Mouse (Mus musculus) forebrain, embryonic 13.5 days (tissue): ENCODE data around the gene Clasp2. TPM values are rescaled to one million over a fixed set of nuclear protein-coding genes. Genes with fewer than 3 reads are reported as not detected.
"Not testable (repeated sequence)": the region's sequence is repeated elsewhere in the genome, so short reads cannot be mapped to it uniquely, and the experiment has no call there.

Experiments used
- ATAC-seq: fragments of 200-750 bp; cut with Nextera tagmentation; 2 replicates; pipeline ENCODE4 v1.8.0; 2017
- H3K27ac ChIP-seq: fragments of 300-500 bp; sonication (generic); 2 replicates; pipeline ENCODE4 v1.5.1; 2015; ENCODE audit warnings: inconsistent platforms, mild to moderate bottlenecking, moderate library complexity
- H3K27me3 ChIP-seq: fragments of 300-500 bp; sonication (generic); 2 replicates; pipeline ENCODE4 v1.6.1; 2015; ENCODE audit warnings: mild to moderate bottlenecking, inconsistent platforms
- H3K36me3 ChIP-seq: fragments of 300-500 bp; sonication (generic); 2 replicates; pipeline ENCODE4 v1.6.1; 2015; ENCODE audit warnings: mild to moderate bottlenecking, inconsistent platforms; ENCODE audit not compliant: poor library complexity, severe bottlenecking
- H3K4me1 ChIP-seq: fragments of 300-500 bp; sonication (generic); 2 replicates; pipeline ENCODE4 v1.6.1; 2015; ENCODE audit warnings: inconsistent platforms
- H3K4me2 ChIP-seq: fragments of 300-500 bp; sonication (generic); 2 replicates; pipeline ENCODE4 v1.6.1; 2015; ENCODE audit warnings: inconsistent platforms, mild to moderate bottlenecking, moderate library complexity
- H3K4me3 ChIP-seq: fragments of 300-500 bp; sonication (generic); 2 replicates; pipeline ENCODE4 v1.5.1; 2015; ENCODE audit warnings: mild to moderate bottlenecking, inconsistent platforms
- H3K9ac ChIP-seq: fragments of 300-500 bp; sonication (generic); 2 replicates; pipeline ENCODE4 v1.6.1; 2015; ENCODE audit warnings: mild to moderate bottlenecking, inconsistent platforms
- H3K9me3 ChIP-seq: fragments of 300-500 bp; sonication (generic); replicated peaks from 2 replicates; pipeline ENCODE4 v1.6.1; 2016; ENCODE audit warnings: inconsistent platforms
- WGBS: fragments of 180-500 bp; shearing (Covaris S2); methylation state at CpG from one replicate; pipeline ENCODE4 v1.1.7; 2015; 5-methylcytosine and 5-hydroxymethylcytosine counted together
- polyA plus RNA-seq: library from polyadenylated mRNA; unstranded; fragments of >200 nt; fragmentation: Nextera tagmentation; extraction: Ambion mirVana; gene quantifications from 2 replicates; pipeline ENCODE4 v1.2.1, GENCODE M21; 2015

The Clasp2 gene
- polyA plus RNA-seq, 1 experiment from 2014 or later = 84.9 TPM

DNA sequence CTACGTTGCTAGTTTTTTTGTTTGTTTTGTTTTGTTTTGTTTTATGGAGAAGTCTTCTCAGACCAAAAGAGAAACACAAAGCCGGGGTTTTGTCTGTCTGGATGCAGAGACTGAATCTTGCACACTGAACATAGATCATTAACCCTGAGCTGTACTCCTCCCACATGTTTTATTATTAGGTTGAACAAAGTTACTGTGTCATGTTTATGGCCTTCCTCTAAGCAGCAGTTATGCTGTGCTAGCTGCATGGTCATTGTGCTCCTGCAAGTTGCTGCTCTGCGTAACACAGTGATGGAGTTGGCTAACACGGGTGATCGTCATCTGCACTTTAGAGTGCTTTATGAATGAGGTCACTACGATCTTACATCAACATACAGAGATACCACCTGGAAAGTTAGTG, 21.1 kb downstream of the Clasp2 start:
- WGBS = 94% methylated on average over 6 of the region's 6 CpGs
- Histone ChIP-seq H3K4me3 (no peak overlapping the region), H3K4me1 (no peaks in the 10 kb centered on the region), H3K27me3 (no peaks in the 10 kb centered on the region), H3K27ac (no peak overlapping the region), H3K36me3 (peaks cover 13% of the 10 kb centered on the region; the same call in 1 of the 2 replicates), H3K9ac (no peak overlapping the region), H3K9me3 (no peaks in the 10 kb centered on the region), H3K4me2 (no peak overlapping the region)
- ATAC-seq = no peak

DNA sequence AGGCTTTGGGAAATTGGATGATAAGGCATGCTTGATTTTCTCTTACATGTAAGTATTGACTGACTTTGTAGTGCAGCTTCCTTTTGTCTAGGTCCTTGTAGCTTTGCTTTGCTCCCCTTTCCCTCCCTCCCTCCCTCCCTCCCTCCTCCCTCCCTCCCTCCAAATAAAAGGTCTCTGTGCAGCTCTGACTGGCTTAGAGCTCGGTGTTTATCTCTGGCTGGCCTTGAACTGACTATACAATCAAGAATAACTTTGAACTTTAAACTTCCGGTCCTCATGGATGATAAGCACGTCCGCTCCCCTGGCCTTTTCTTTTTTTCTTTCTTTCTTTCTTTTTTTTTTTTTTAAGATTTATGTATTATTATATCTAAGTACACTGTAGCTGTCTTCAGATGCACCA, 21.9 kb downstream of the Clasp2 start:
- H3K4me3 ChIP-seq = no peak overlapping the region
- H3K9me3 ChIP-seq = no peaks in the 10 kb centered on the region
- no peaks in the 10 kb centered on the region for H3K27me3 ChIP-seq
- no peak overlapping the region for H3K4me2 ChIP-seq
- ATAC-seq = no peak
- WGBS = 91% methylated on average over 4 of the region's 4 CpGs
- no peak overlapping the region for H3K9ac ChIP-seq
- H3K27ac ChIP-seq = no peak overlapping the region
- no peaks in the 10 kb centered on the region for H3K4me1 ChIP-seq
- H3K36me3 ChIP-seq = peaks cover 13% of the 10 kb centered on the region; the same call in 1 of the 2 replicates

DNA sequence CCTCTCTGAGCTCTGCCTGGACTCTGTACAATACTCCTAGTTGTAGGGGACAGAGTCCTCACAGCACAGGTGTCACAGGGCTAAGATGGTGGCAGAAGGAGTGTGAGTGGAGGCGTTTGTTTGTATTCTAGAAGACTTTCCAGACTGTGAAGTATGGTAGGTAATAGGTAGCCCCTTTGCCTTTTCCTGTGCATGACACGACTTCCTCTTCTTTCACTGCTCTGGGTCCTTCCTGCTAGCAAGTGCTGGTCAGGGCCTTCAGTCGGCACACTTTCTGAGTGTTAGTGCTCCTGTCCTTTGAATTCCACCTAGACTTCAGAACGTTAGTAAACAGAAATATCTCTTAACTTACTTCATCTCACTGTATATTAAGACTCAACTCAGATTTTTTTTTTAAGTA, 29.4 kb downstream of the Clasp2 start:
- H3K36me3 ChIP-seq = peaks cover 6% of the 10 kb centered on the region; the same call in 1 of the 2 replicates
- ATAC-seq = no peak
- 88% methylated on average over 4 of the region's 4 CpGs for WGBS
- no peak overlapping the region for H3K4me2 ChIP-seq
- H3K9me3 ChIP-seq = no peaks in the 10 kb centered on the region
- H3K4me1 ChIP-seq = no peaks in the 10 kb centered on the region
- H3K4me3 ChIP-seq = no peak overlapping the region
- no peaks in the 10 kb centered on the region for H3K27me3 ChIP-seq
- H3K9ac ChIP-seq = no peak overlapping the region
- no peak overlapping the region for H3K27ac ChIP-seq

DNA sequence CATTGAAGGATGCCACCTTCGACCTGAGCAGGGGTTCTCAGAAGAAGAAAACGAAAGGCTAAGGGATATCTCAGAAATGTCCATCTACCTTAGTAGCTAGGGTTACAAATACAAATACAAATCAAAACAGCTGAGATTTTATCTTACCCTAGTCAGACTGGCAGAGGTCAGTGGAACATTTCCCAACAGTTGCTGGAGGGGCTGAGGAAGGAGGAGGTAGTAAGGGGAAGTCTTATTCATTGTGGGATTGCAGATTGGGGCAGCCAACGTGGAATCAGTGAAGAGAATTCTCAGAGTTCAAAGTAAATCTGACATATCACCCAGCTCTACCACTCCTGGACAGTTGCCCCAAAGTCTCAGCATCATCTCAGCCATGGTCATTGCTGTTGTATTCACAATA, 39.6 kb downstream of the Clasp2 start:
- H3K4me1 ChIP-seq = peaks cover 14% of the 10 kb centered on the region

DNA sequence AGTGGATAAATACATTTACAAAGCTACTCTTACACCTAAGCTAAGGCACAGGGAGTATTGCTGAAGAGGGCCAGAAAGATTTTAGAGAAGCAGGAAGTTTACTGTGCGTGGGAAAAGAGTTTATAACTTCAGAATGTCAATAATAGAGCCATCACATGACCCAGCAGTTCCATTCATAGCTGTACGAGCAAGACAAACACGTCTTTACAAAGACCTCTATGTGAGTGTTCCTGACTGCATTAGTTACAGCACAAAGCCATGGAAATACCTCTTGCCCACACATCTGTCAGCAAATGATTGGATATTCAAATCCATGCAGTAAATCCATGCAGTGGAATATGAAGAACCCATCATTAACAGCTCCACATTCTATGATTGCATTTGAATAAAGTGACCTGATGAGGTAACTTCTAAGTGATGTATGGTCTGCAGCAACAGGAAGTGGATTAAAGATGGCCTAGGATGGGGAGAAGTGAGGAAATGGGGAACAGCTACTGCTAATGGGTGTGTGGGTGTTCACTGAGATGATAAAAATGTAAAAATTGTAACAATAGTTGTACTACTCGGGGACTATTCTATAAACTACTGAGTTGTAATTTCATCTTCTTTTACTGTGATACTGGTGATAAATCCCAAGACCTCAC, 41.2 kb downstream of the Clasp2 start:
- Histone ChIP-seq H3K4me1 (peaks cover 14% of the 10 kb centered on the region), H3K27me3 (no peaks in the 10 kb centered on the region), H3K4me2 (no peak overlapping the region), H3K27ac (no peak overlapping the region), H3K36me3 (no peaks in the 10 kb centered on the region), H3K9ac (no peak overlapping the region), H3K9me3 (no peaks in the 10 kb centered on the region), H3K4me3 (no peak overlapping the region)
- ATAC-seq = no peak
- 35% methylated on average over 4 of the region's 4 CpGs for WGBS

More for the DNA sequence above, 39.6 kb downstream of the Clasp2 start:
- H3K9me3 ChIP-seq = no peaks in the 10 kb centered on the region
- H3K36me3 ChIP-seq = no peaks in the 10 kb centered on the region; the same call in 1 of the 2 replicates
- 90% methylated on average over 3 of the region's 3 CpGs for WGBS
- H3K4me3 ChIP-seq = no peak overlapping the region
- H3K27ac ChIP-seq = no peak overlapping the region
- H3K9ac ChIP-seq = no peak overlapping the region
- ATAC-seq = no peak
- no peaks in the 10 kb centered on the region for H3K27me3 ChIP-seq
- no peak overlapping the region for H3K4me2 ChIP-seq

DNA sequence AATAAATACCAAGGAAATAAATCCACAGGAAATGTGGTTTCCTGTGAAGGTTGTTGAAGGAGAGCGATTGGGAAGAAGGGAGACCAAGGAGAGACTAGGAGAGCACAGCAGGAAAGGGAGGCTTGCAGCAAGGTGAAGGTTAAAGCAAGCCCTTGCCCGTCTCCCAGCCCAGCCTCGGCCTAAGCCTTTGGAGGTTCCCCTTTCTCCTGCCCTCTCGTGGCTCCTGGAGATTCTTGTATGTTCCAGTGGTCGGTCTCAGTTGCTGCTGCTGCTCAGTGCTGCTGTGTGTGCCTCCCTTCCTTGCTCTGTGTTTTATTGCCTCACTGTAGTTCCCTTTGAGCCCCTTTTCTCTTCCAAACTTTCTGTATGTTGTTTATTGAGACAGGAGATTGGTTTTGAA, 42.4 kb downstream of the Clasp2 start:
- no peak for ATAC-seq
- Histone ChIP-seq H3K36me3 (no peaks in the 10 kb centered on the region), H3K27me3 (no peaks in the 10 kb centered on the region), H3K27ac (peak overlapping the region; percentile 15; the same call in 1 of the 2 replicates), H3K4me2 (no peak overlapping the region), H3K4me1 (peaks cover 14% of the 10 kb centered on the region), H3K9ac (no peak overlapping the region), H3K9me3 (no peaks in the 10 kb centered on the region), H3K4me3 (no peak overlapping the region)
- 67% methylated on average over 5 of the region's 5 CpGs for WGBS

DNA sequence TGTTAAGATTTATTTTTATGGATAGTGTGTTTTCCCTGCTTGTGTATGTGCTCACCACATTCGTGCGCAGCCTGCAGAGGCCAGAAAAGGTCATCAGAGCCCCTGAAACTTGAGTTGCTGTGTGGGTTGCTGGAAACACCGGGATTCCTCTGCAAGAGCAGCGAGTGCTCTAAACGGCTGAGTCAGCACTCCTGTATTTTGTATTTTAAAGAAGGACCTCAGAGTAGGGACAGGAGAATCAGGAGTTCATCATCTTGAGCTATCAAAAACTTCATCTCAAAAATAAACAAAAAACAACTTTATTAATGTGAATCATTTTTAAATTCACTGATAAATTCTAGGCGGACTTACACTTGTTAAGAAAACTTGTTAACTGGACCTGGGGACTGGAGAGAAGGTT, 48.0 kb downstream of the Clasp2 start:
- H3K27me3 ChIP-seq, H3K36me3 ChIP-seq, H3K9me3 ChIP-seq, H3K4me2 ChIP-seq, H3K4me3 ChIP-seq, H3K27ac ChIP-seq, H3K9ac ChIP-seq, ATAC-seq: not testable (repeated sequence)
- 66% methylated on average over 4 of the region's 6 CpGs for WGBS
- peaks cover 17% of the 10 kb centered on the region for H3K4me1 ChIP-seq

DNA sequence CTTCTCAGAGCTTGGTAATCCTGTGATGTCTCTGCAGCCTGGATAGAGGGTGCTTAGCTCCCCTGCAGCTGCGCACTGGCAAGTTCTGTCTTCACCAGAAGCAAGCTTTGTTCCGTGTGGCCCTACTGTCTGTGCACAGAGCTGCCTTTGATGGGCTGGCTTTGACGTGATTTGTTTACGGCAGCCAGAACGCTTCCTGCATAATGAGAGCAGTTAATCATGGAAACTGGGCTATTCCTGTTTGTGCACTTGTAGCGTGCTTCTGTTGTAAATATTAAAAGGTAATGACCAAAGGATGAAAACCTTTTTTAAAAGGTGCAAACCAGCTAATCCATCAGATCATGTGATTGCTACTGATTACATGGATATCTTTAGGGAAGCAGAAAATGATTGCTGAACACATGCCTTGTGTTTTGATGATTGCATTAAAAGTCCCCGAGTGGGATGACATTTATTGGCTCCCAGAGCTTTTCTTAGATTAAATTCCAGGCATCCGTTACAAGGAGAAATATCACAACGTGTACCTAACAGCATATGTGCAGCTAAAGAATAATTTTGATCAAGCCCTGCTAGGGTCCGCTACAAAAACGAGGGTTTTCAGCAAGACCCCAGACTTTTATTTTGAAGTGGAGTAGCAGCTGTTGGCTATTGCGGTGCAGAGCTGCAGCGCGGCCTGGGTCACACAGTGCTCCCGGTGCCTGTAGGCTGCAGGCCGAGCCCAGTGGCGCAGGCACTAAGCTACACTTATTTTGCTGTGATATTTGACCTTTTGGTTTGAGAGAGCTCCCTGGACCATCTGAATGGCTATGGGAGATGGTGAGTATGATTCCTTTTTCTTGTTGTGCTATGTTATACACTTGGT, 51.6 kb downstream of the Clasp2 start:
- peak overlapping the region; percentile 70 for H3K9ac ChIP-seq
- H3K27me3 ChIP-seq = no peaks in the 10 kb centered on the region
- WGBS = under 1% methylated on average over 17 of the region's 17 CpGs
- ATAC-seq = peak; percentile 98
- H3K27ac ChIP-seq = peak overlapping the region; percentile 89
- peak overlapping the region; percentile 67 for H3K4me2 ChIP-seq
- peaks cover 26% of the 10 kb centered on the region for H3K4me1 ChIP-seq
- H3K4me3 ChIP-seq = peak overlapping the region; percentile 53
- no peaks in the 10 kb centered on the region for H3K36me3 ChIP-seq
- no peaks in the 10 kb centered on the region for H3K9me3 ChIP-seq

DNA sequence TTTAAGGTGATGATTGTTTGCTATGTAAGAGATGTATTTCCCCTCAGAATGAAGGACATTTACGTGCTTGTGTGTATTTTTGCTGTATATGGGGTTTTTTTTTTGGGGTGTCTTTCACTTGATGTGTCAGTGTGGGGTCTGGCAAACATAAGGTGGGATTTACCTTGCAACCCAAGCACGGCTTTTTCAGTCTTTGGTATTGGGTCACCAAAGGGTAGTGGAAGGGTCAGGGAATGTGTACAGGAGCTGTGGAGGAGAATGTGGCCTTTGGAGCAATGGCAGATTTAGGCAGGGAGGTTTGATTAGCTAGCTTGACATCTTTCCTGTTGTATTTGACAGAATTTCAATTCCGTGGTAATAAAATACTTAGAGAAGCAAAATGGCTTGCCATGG, 52.2 kb downstream of the Clasp2 start:
- Histone ChIP-seq H3K4me3 (peak overlapping the region; percentile 53), H3K9me3 (no peaks in the 10 kb centered on the region), H3K4me2 (peak overlapping the region; percentile 67), H3K27ac (peak overlapping the region; percentile 89), H3K36me3 (no peaks in the 10 kb centered on the region), H3K9ac (peak overlapping the region; percentile 70), H3K4me1 (peaks cover 26% of the 10 kb centered on the region), H3K27me3 (no peaks in the 10 kb centered on the region)
- ATAC-seq = no peak
- WGBS = 23% methylated on average over 3 of the region's 3 CpGs

DNA sequence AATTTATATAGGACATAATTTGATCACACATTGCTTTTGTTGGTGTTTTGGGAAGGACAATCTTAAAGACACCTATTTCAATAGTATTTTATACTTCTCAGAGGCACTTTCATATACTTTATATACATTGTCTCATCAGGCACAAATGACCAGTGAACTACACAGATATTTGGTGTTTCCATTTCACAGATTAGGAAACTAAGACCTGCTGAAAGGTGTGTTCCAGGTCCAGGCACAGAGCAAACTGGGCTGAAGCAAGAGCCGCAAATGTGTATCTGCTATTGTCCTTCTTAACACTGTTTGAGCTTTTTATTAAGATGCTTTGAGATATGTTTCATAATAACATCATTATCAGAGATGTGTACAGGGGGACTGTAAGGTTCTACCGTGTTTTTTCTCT, 52.7 kb downstream of the Clasp2 start:
- Histone ChIP-seq H3K9ac (peak overlapping the region; percentile 70), H3K4me3 (peak overlapping the region; percentile 53), H3K27ac (no peak overlapping the region), H3K27me3 (no peaks in the 10 kb centered on the region), H3K36me3 (no peaks in the 10 kb centered on the region), H3K4me2 (peak overlapping the region; percentile 67), H3K4me1 (peaks cover 26% of the 10 kb centered on the region), H3K9me3 (no peaks in the 10 kb centered on the region)
- ATAC-seq = no peak
- 78% methylated on average over 2 of the region's 2 CpGs for WGBS

DNA sequence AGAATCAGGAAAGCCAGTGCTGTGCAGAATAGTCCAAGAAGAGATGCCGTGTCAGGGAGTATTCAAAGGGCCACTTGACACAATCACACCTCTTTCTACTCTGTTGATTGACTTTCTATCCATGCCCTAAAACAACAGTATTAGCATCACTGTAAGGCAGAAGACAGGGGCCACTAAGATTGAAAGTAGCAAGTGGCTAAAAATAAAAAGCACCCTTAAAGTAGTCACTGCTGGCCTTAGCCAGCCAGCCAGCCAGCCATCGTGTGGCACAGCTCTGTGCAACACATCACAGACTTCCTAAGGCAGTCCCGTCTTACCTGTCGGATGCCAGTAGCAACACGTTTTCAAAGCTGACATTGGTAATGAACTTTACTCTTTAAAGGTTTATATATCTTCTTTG, 55.9 kb downstream of the Clasp2 start:
- H3K9me3 ChIP-seq = no peaks in the 10 kb centered on the region
- ATAC-seq = no peak
- H3K4me1 ChIP-seq = peaks cover 18% of the 10 kb centered on the region
- no peak overlapping the region for H3K4me2 ChIP-seq
- no peaks in the 10 kb centered on the region for H3K36me3 ChIP-seq
- H3K4me3 ChIP-seq = no peak overlapping the region
- no peaks in the 10 kb centered on the region for H3K27me3 ChIP-seq
- WGBS = 81% methylated on average over 5 of the region's 5 CpGs
- H3K9ac ChIP-seq = no peak overlapping the region
- H3K27ac ChIP-seq = no peak overlapping the region

DNA sequence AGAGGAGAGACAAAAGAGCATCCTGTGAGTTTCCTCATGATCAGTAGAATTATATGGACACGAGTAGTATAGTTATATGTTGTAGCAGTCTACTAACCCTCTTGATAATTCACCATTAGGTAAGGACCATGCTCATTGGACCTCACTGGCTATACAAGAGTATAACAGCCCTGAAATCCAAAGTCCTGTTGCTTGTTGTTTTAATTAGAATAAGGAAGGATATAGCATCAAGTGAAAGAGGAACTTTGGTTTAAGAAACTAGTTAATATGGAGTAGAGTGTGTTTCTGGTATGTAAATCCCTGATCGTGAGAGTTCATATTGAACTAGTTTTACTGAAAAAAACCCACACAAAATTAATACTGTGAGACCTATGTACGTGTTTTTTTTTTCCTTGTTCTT, 59.4 kb downstream of the Clasp2 start:
- no peaks in the 10 kb centered on the region for H3K27me3 ChIP-seq
- ATAC-seq = no peak

More for the DNA sequence above, 59.4 kb downstream of the Clasp2 start:
- Histone ChIP-seq H3K27ac (no peak overlapping the region), H3K4me3 (no peak overlapping the region), H3K9ac (no peak overlapping the region), H3K4me2 (no peak overlapping the region), H3K9me3 (no peaks in the 10 kb centered on the region), H3K36me3 (no peaks in the 10 kb centered on the region), H3K4me1 (peaks cover 12% of the 10 kb centered on the region)
- 97% methylated on average over 3 of the region's 3 CpGs for WGBS
